Mouse (Mus musculus) frontal cortex, postnatal 14 days (tissue): ENCODE measurements around the gene Il1f5.

Experiments used
- DNase-seq, 2 experiments: peaks; one replicate each; pipeline ENCODE4 v3.0.0; 2022; ENCODE audit warnings: low spot score in 2 of 2

Gene Il1f5

DNA sequence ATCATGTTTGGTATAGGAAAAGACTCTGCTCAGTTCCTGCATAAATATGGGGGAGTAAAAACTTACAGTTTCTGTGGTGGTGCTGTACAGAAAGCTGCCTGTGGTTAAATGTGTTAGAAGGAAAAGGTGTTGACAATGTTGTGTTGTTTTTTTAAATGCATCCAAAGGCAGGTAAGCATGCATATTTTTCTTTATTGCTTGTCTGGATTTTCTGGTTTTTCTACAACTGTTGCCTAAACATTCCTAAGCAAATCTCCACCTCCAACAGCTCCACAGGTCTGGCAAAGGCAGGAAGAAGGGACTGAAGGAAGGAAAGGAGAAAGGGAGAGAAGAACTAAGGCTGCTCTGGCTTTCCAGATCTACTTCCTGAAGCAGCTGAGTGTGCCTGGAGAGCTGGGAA lies at the start of gene Il1f5:
Gene Il1f5, plus strand, starts transcription at position 301 of the 400 bp plus-strand sequence.
- DNase-seq, result no peak

DNA sequence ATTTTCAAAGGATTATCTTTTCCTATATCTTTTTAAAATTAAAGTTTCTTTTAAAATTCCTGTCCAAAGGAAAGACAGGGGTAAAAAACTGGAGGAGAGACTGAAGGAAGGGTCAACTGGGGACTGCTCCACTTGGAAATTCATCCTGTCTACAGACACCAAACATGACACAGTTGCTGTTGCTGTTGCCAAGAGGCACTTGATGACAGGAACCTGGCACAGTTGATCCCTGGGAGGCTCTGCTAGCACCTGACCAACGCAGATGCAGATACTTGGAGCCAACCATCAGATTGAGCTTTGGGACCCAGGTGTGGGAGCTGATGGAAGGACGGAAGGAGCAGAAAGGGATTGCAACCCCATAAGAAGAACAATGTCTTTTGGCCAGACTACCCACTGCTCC lies 49.6 kb upstream of the Il1f5 start:
- DNase-seq, result no peak

DNA sequence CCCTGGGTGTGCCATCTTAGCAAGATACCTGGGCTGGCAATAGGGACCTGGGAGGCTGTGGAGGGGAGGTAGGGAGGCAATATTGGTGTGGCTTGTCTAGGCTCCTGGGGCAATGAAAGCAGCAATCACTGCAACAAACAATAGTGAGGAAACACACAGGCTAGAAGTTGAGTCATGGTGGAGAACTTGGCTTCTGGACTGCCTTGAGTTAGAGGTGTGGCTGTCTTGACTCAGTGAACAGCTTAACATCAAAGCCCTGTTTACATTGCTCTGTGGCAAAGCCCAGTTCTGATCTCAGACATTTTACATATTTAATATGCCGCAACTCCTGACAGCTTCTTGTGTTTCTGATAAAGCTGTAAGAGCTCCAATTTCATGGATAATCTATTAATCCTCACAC lies 9.3 kb upstream of the Il1f5 start:
- DNase-seq, result no peak

DNA sequence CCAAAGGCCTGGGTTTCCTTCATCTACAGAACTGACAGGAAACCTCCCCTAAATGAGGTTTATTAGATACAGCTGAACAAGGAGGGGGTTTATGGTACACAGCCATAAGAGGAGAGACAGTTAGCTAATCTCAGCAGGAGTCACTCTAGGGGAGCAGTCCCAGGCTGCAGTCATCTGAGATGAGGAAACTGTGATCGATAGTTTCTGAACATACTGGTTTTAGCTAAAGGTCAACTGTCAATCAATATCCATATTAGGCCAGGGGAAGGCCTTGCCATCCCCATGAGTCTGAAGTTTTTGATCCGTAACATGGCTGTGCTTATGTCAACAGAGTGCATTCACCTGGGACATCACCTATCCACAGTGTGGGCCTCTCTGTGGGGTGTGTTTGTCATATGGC lies 3.1 kb upstream of the Il1f5 start:
- DNase-seq, result no peak

DNA sequence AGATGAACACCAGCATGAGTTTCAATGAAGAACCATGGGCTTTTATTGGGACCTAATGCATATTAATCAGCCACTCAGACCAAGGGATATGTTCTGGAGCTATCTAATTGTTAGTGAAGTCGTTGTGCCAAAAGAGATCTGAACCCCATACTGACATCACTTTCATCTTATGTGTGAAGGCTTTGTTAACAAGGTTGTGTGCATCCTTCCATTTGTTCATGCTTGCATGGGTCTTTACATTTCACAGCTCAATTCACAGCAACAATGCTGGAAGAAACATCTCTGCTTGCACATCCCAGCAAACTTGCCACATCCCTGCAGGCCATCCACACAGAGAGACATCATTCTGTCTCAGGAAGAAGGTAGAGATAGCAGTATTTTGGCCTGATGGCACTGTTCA lies 1.6 kb upstream of the Il1f5 start:
- no peak for DNase-seq

DNA sequence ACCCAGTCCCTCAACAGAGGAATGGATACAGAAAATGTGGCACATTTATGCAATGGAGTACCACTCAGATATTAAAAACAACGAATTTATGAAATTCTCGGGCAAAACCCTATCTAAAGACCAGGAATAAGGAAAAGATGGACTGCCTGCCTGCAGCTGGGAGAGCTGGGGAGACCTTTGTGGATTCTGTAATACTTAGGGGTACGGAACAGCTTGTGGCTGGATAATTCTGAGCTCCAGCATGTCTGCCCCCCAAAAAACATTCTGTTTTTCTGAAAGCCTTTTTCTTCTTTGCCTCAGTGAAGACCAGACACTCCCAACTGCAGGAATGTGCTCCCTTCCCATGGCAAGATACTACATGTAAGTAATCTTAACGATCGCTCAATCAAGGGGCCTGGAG lies 14.1 kb downstream of the Il1f5 start, which contains the start of gene Il1f10:
Gene Il1f10, plus strand, starts transcription at position 301 of the 400 bp plus-strand sequence.
- DNase-seq, result no peak

DNA sequence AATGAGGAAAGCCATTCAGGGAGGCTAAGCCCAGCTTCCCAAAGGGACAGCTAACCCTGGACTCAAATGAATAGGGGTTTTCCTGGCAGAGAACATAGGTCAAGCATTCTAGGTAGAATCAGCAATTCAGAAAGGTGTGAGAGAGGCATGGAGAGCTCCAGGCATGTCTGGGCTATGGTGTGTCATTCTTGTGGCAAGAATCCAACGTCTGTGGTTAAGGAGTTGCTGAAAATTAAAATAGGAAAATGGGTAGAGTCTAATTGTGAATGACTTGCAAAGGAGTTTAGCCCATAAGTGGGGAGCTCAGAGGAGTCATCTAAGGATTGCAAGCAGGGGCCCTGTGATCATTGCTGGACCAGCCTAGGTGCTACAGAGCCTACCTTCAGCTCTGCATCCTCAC lies 17.9 kb downstream of the Il1f5 start:
- DNase-seq, result no peak

DNA sequence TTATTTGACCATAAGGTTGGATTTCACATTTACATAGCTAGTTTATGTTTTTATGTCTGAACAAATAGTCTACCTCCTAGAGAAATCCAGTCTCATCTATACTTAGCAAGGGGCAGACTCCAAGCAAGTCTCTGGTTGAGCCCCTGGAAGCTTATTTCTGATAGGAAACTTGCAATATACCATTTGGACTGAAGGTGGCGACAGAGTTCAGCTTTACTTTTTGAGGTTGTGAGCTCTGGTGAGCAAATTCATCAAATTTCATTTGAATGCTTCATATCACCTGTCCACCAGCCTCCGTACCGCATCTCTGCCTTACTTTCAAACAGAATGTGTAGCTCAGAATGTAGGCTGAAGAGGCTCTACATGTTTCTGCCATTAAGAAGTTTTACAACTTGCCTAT lies 20.1 kb downstream of the Il1f5 start:
- peak in 1 of 2 experiments; percentile 19 for DNase-seq

DNA sequence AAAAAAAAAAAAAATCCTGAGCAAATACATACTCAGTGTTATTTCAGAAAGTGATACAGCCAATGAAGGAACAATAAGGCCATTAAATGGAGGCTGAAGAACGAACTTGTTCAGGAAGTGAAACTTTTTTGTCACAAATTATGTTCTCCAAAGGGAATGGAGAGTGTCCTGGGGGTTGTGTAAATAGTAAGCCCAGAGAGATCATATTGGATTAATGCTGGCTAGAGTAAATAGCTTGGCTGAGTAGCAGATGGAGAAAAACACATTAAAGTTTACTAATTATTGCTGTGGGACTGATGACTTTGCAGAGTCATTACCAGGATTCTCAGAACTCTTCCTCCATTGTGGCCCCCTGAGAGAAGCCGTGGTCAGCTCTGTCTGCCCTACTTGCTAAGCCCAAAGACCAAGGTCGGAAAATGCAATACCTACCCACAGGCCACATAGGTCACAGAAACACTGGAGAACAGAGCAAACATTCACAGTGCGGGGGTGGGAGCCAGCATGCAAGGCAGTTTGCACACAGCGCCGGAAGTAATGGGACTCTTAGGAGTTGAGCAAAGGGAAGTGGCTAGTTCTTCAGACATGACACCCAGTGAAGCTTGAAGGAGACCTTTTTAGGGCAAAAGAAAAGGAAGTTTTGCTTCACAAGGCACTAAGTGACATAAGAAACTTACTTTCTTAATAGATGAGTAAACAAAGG lies 34.7 kb downstream of the Il1f5 start:
- no peak for DNase-seq

DNA sequence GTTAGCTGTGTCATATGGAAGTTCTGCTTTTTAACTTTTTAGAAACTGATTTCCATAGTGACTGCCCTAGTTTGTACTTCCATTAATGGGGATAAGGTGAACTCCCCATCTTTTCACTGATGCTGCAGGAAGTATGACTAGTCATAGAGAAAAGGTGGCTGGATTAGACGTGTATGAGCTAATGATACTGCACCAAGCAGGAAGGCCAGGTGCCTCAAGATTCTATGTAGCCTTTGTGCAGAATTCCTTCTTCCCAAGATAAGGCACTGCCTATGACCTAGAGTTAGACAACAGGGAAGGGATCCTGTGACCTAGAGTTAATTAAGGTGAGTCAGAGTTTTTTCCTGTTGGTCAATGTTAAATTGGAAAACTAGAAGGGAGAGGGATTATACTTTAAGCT lies 40.2 kb downstream of the Il1f5 start:
- DNase-seq, result no peak

DNA sequence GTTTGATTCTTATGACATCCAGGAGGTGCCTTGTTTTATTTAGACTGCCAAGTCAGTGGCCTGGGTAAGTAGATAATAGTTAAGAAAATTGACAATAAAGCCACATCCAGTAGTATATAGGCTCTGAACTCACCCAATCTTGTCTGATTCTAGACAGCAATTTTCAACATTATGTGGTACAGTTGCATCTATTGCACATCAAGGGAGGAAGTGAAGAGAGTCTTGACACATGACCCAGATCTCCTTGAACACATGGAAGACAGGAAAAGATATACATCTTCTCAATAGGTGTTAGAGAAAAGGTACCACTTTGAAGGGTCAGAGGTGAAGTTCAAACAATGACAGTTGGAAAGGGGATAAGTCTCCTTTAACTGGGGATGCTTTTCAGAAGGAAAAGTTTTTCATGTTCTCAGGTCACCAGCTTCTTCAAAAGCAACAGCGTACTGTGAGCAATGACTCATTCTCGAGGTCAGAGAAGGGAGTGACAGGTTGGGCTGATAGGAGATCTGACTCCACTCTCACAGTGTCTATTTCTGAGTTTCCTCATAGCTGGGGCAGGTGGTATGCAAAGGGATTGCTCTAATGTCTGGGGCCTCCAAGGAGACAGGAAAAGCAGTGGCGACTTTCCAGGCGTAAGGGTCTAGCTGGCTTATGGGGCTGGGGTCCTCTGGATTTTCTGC lies 41.3 kb downstream of the Il1f5 start:
- no peak for DNase-seq
